Mouse (Mus musculus) stomach, embryonic 16.5 days (tissue): ENCODE data around the gene Sarnp. TPM values are rescaled to one million over a fixed set of nuclear protein-coding genes. Genes with fewer than 3 reads are reported as not detected.
A peak's percentile ranks its signal among the peaks of the same experiment; 100 is the strongest.

Experiments
- ATAC-seq: fragments of 200-750 bp; cut with Nextera tagmentation; 2 replicates; pipeline ENCODE4 v1.8.0; 2017; ENCODE audit warnings: moderate number of reproducible peaks, moderate TSS enrichment; ENCODE audit not compliant: insufficient read depth, low FRiP score
- H3K27ac ChIP-seq: fragments of 300-500 bp; sonication (generic); 2 replicates; pipeline ENCODE4 v1.5.1; 2014; ENCODE audit warnings: low read length
- H3K27me3 ChIP-seq: fragments of 300-500 bp; sonication (generic); 2 replicates; pipeline ENCODE4 v1.6.1; 2014; ENCODE audit warnings: low read length, control low read depth, mixed read lengths; ENCODE audit not compliant: control insufficient read depth, insufficient read depth
- H3K36me3 ChIP-seq: fragments of 300-500 bp; sonication (generic); 2 replicates; pipeline ENCODE4 v1.6.1; 2014; ENCODE audit warnings: low read length; ENCODE audit not compliant: control insufficient read depth, insufficient read depth
- H3K4me1 ChIP-seq: fragments of 300-500 bp; sonication (generic); 2 replicates; pipeline ENCODE4 v1.6.1; 2014; ENCODE audit warnings: low read length, control low read depth, mixed read lengths; ENCODE audit not compliant: control insufficient read depth, insufficient read depth
- H3K4me2 ChIP-seq: fragments of 300-500 bp; sonication (generic); 2 replicates; pipeline ENCODE4 v1.6.1; 2014; ENCODE audit warnings: low read depth, low read length, mixed read lengths
- H3K4me3 ChIP-seq: fragments of 300-500 bp; sonication (generic); replicated peaks from 2 replicates; pipeline ENCODE4 v1.5.1; 2014; ENCODE audit warnings: mild to moderate bottlenecking, low read length
- H3K9ac ChIP-seq: fragments of 300-500 bp; sonication (generic); 2 replicates; pipeline ENCODE4 v1.6.1; 2014; ENCODE audit warnings: low read length
- H3K9me3 ChIP-seq: fragments of 300-500 bp; sonication (generic); replicated peaks from 2 replicates; pipeline ENCODE4 v1.6.1; 2016; ENCODE audit warnings: low read length, control low read depth; ENCODE audit not compliant: control insufficient read depth
- WGBS: fragments of 180-500 bp; shearing (Covaris S2); extraction: QIAGEN DNeasy Blood & Tissue Kit; methylation state at CpG from one replicate; pipeline ENCODE4 v1.1.7; 2014; 5-methylcytosine and 5-hydroxymethylcytosine counted together
- polyA plus RNA-seq: library from polyadenylated mRNA; unstranded; fragments of >200 nt; fragmentation: Nextera tagmentation; extraction: Ambion mirVana; gene quantifications from 2 replicates; pipeline ENCODE4 v1.2.1, GENCODE M21; 2015

Gene Sarnp
- polyA plus RNA-seq, 1 experiment from 2014 or later, result 184 TPM

- Histone ChIP-seq H3K36me3 (no peaks in the 10 kb centered on the region), H3K4me1 (peaks cover 25% of the 10 kb centered on the region), H3K27ac (peak overlapping the region; percentile 90), H3K4me2 (peak overlapping the region; percentile 89), H3K9me3 (no peaks in the 10 kb centered on the region), H3K27me3 (0 out of 2 replicates have a peak, but pooled peaks cover 3% of the 10 kb centered on the region), H3K4me3 (peak overlapping the region; percentile 77), H3K9ac (peak overlapping the region; percentile 79)
- ATAC-seq, result no peak
- 3% methylated on average over 9 of the region's 9 CpGs for WGBS
Observed at GRCm38 (mm10) chr10:128892246-128892645, 75.1 kb downstream of the Sarnp start.

- Histone ChIP-seq H3K27ac (no peak overlapping the region), H3K4me2 (peak overlapping the region; percentile 25), H3K9me3 (no peaks in the 10 kb centered on the region), H3K36me3 (no peaks in the 10 kb centered on the region), H3K4me3 (no peak overlapping the region; the same call in 1 of the 2 replicates), H3K4me1 (peaks cover 9% of the 10 kb centered on the region), H3K9ac (0 out of 2 replicates have a peak overlapping the region, but pooled peaks have one; percentile 36), H3K27me3 (0 out of 2 replicates have a peak, but pooled peaks cover 3% of the 10 kb centered on the region)
- ATAC-seq, result no peak
- under 1% methylated on average over 9 of the region's 9 CpGs for WGBS
Observed at GRCm38 (mm10) chr10:128895437-128895836, 78.3 kb downstream of the Sarnp start.

- Histone ChIP-seq H3K4me1 (peaks cover 5% of the 10 kb centered on the region; the same call in 1 of the 2 replicates), H3K36me3 (no peaks in the 10 kb centered on the region), H3K4me2 (peak overlapping the region; percentile 25), H3K4me3 (no peak overlapping the region; the same call in 1 of the 2 replicates), H3K27ac (no peak overlapping the region), H3K9ac (0 out of 2 replicates have a peak overlapping the region, but pooled peaks have one; percentile 36), H3K9me3 (no peaks in the 10 kb centered on the region), H3K27me3 (0 out of 2 replicates have a peak, but pooled peaks cover 3% of the 10 kb centered on the region)
- no peak for ATAC-seq
- 8% methylated on average over 17 of the region's 17 CpGs for WGBS
Observed at GRCm38 (mm10) chr10:128895952-128896693, 79.0 kb downstream of the Sarnp start.

- H3K9ac ChIP-seq, result no peak overlapping the region
- peaks cover 5% of the 10 kb centered on the region; the same call in 1 of the 2 replicates for H3K4me1 ChIP-seq
- ATAC-seq, result no peak
- 57% methylated on average over 1 of the region's 1 CpGs for WGBS
- no peak overlapping the region for H3K4me2 ChIP-seq
- H3K27me3 ChIP-seq, result 0 out of 2 replicates have a peak, but pooled peaks cover 3% of the 10 kb centered on the region
- no peak overlapping the region for H3K27ac ChIP-seq
- H3K9me3 ChIP-seq, result no peaks in the 10 kb centered on the region
- H3K4me3 ChIP-seq, result no peak overlapping the region
- no peaks in the 10 kb centered on the region for H3K36me3 ChIP-seq
Observed at GRCm38 (mm10) chr10:128896807-128897206, 79.7 kb downstream of the Sarnp start.

GRCm38 (mm10) chr10:128897501-128897900 is 80.4 kb downstream of the Sarnp start:
- Histone ChIP-seq H3K27ac (no peak overlapping the region), H3K9me3 (no peaks in the 10 kb centered on the region), H3K9ac (no peak overlapping the region), H3K4me2 (no peak overlapping the region), H3K36me3 (no peaks in the 10 kb centered on the region), H3K4me1 (peaks cover 5% of the 10 kb centered on the region; the same call in 1 of the 2 replicates), H3K4me3 (no peak overlapping the region), H3K27me3 (0 out of 2 replicates have a peak, but pooled peaks cover 3% of the 10 kb centered on the region)
- no peak for ATAC-seq
- 0% methylated on average over 1 of the region's 1 CpGs for WGBS

- H3K36me3 ChIP-seq, result no peaks in the 10 kb centered on the region
- 73% methylated on average over 6 of the region's 6 CpGs for WGBS
- H3K27ac ChIP-seq, result no peak overlapping the region
Observed at GRCm38 (mm10) chr10:128899759-128900490, 82.8 kb downstream of the Sarnp start.

GRCm38 (mm10) chr10:128900698-128901097 is 83.6 kb downstream of the Sarnp start, which contains the start of gene Cd63:
Gene Cd63, plus strand, starts transcription at chr10:128900989.
- no peak within 1 kb of the TSS for H3K27ac ChIP-seq
- 77% methylated on average over 3 of the region's 3 CpGs for WGBS

More at GRCm38 (mm10) chr10:128899759-128900490, 82.8 kb downstream of the Sarnp start:
- no peaks in the 10 kb centered on the region for H3K9me3 ChIP-seq
- H3K4me2 ChIP-seq, result no peak overlapping the region
- H3K9ac ChIP-seq, result no peak overlapping the region
- 0 out of 2 replicates have a peak, but pooled peaks cover 3% of the 10 kb centered on the region for H3K27me3 ChIP-seq
- no peak for ATAC-seq
- peaks cover 5% of the 10 kb centered on the region; the same call in 1 of the 2 replicates for H3K4me1 ChIP-seq
- H3K4me3 ChIP-seq, result no peak overlapping the region

GRCm38 (mm10) chr10:128901409-128901808 is 84.3 kb downstream of the Sarnp start:
- 75% methylated on average over 1 of the region's 1 CpGs for WGBS

More at GRCm38 (mm10) chr10:128900698-128901097, 83.6 kb downstream of the Sarnp start, which contains the start of gene Cd63:
- Histone ChIP-seq H3K4me1 (peaks cover 5% of the 10 kb centered on the region; the same call in 1 of the 2 replicates), H3K4me3 (no peak within 1 kb of the TSS), H3K4me2 (no peak within 1 kb of the TSS), H3K36me3 (no peaks in the 10 kb centered on the region), H3K9me3 (no peaks in the 10 kb centered on the region), H3K27me3 (0 out of 2 replicates have a peak, but pooled peaks cover 3% of the 10 kb centered on the region), H3K9ac (no peak within 1 kb of the TSS)
- ATAC-seq, result no peak

More at GRCm38 (mm10) chr10:128901409-128901808, 84.3 kb downstream of the Sarnp start:
- no peak overlapping the region for H3K27ac ChIP-seq
- H3K9me3 ChIP-seq, result no peaks in the 10 kb centered on the region
- ATAC-seq, result no peak
- no peak overlapping the region for H3K4me3 ChIP-seq
- no peaks in the 10 kb centered on the region for H3K4me1 ChIP-seq
- H3K27me3 ChIP-seq, result 0 out of 2 replicates have a peak, but pooled peaks cover 3% of the 10 kb centered on the region
- no peak overlapping the region for H3K9ac ChIP-seq
- H3K36me3 ChIP-seq, result no peaks in the 10 kb centered on the region
- no peak overlapping the region for H3K4me2 ChIP-seq
